Mouse (Mus musculus) regulatory T cell (primary cell): ENCODE measurements around the gene Fgfr2.

Experiments used
- in situ Hi-C: fragments of 300-600 bp; cut with MboI, MseI; formaldehyde crosslinking; loops from one replicate; pipeline ENCODE4 v1.15.1; 2025; ENCODE audit warnings: high pct_unique_total_duplicates

The Fgfr2 gene

GRCm38 (mm10) chr7:130719931-130720598 is 2403.1 kb downstream of the Fgfr2 start:
- in situ Hi-C loops, result loop anchor here (10.0 kb wide), 1 partner anchor 1195 kb away; no protein-coding TSS in a partner anchor

DNA sequence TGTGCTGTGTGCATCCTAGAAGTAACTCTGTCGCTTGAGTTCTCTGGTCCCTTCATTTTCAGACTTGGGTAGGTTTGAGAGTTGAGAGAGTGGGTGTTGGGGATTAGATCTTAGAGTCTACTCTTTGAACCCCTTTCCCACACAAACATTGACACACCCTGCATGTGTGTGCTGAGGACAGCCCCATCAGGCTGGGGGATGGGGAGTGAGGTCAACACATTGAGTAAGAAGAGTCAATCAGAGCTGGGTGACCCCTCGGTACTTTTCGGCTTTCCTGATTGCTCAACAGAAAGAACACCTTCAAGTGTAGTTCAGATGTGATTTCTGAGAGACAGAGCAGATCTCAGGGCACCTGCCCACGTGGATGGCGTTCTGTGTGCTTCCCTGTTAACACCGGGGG is 2406.2 kb downstream of the Fgfr2 start:
- in situ Hi-C loops, result loop anchor here (10.0 kb wide), 1 partner anchor 1192 kb away; no protein-coding TSS in a partner anchor

DNA sequence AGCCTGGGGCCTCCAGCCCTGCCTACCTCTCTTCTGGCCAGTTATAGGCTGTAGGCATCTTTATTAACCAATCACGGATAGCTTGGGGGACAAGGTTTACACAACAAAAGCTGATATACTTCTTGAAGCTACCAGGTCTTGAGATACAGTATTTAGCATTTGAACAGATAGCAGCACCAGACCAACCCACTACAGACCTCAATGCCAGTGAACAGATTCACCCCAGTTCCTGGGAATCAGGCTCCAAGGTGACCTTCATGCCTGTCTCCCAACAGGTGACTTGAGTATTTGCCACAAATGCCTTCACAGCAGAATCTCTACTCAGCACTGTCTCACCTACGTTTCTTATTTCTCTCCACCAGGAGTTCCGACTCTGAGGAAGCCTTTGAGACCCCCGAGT is 2406.8 kb downstream of the Fgfr2 start:
- in situ Hi-C loops, result loop anchor here (10.0 kb wide), 1 partner anchor 1192 kb away; no protein-coding TSS in a partner anchor

DNA sequence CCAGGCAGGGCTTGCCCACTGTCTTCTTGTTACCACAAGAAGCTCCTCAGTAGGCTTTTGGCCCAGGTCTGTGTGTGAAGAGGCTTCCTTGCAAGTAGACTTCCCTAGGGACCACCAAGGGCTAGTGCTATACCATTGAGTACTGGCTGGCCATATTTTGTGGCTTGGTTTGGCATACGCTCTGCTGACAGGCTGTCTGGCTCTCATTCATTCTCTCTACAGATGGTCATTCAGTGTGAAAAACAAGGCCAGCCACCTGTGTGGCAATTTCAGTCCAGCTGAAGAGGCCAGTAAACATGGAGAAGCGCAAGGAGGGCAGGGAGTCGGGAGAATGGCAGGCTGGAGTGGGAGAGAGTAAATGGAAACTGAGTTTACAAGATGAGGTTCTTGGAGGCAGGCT is 2407.7 kb downstream of the Fgfr2 start:
- in situ Hi-C loops, result loop anchor here (10.0 kb wide), 1 partner anchor 1191 kb away; no protein-coding TSS in a partner anchor

GRCm38 (mm10) chr7:130713319-130713718 is 2409.8 kb downstream of the Fgfr2 start:
- in situ Hi-C loops, result loop anchor here (10.0 kb wide), 1 partner anchor 1189 kb away; no protein-coding TSS in a partner anchor

GRCm38 (mm10) chr7:130711851-130712250 is 2411.3 kb downstream of the Fgfr2 start:
- in situ Hi-C loops, result loop anchor here (10.0 kb wide), 1 partner anchor 1187 kb away; no protein-coding TSS in a partner anchor

DNA sequence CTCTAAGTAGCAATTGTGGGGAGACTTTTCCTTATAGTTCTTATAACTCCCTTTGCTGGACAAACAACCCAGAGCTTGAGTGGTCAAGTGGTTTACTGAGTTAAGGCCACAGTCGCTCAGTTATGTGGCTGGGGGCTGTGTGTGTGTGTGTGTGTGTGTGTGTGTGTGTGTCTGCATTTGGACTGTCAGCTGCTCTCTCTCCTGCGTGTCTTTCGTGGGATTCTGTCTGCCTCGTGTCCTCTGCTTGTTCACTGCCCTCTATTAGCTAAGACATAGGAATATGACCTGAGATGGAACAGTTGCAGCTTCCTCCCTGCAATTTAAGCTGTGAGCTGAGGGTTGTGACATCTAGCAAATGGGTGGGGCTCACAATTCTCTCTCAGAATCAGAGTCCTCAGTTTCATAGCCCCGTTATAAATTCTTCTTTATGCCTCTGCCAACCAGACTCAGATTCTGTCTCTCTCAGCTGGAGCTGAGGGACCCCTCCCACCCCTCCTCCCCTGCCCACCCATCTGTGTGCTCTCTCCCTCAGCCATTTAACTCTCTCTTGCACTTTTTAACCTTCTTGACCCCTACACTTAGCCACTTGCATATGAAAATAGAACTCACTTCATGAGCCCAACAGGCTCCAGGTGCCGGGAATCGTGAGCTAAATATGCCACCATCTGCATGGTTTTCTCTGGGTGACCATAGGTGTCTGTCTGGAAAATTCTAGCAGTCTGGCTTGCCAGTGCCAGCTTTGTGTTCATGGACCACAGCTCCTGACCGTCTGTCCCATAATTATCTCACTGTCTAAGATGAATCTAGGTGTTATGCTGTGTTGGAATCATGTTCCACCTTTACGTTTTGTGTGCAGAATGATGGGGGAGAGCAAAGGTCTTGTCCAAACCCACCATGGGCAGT is 2413.5 kb downstream of the Fgfr2 start:
- in situ Hi-C loops, result loop anchor here (10.0 kb wide), 1 partner anchor 1185 kb away; no protein-coding TSS in a partner anchor

DNA sequence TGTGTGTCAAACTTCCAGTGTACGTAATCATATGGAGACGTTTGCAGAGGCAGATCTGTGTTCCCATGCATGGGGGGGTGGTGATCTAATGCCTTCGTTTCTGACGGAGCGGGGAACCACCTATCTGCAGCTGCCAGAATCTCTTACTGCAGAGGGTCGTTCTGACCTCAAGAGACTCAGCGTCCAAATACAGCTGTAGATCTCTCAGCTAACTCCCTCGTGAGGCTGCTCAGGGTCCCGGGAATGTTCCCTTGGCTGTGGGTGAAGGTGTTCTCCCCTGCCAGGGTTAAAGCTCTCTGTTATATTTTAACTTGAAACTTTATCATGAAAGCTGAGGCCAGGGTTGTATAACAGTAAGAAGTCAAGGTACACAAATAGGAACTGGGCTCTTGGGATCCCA is 2414.2 kb downstream of the Fgfr2 start:
- in situ Hi-C loops, result no loop called here

DNA sequence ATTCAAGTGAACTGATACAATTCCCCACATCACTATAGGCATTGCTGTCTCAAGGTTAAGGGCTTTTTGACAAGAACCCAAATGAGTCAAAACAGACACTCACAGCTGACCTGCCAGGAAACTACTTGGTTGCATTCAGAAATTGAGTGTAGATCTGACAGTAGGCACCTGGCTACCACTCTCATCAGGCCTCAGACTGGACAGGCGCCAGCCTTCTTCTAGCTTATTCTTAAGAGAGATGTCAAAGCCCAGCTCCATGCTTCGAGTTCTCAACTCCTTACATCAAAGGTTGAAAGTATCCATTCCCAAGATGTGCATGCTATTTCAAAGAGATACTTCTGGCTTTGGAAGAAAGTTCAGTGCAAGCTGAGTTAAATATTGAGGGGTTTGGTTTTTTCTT is 2417.9 kb downstream of the Fgfr2 start:
- in situ Hi-C loops, result no loop called here

GRCm38 (mm10) chr7:130701336-130701735 is 2421.8 kb downstream of the Fgfr2 start:
- in situ Hi-C loops, result no loop called here

DNA sequence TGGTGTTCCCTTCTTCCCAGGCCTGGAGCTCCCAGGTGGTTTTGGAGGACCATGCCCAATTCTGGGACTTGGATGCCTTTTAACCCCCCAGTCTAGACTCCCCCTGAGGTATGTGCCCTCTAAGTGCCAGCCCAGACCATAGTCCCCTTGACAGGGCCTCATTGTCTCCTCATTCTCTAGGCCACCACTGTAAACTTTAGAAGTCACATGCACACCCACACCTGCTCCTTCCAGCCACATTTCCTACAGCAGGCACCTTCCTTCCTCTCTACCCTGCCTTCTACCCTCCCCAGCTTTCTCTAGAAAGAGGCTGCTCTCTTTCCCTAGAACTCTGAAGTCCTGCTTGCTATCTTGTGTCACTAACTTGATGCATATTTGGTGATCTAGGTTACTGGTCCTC is 2424.7 kb downstream of the Fgfr2 start:
- in situ Hi-C loops, result no loop called here

GRCm38 (mm10) chr7:130696347-130697234 is 2426.6 kb downstream of the Fgfr2 start:
- in situ Hi-C loops, result no loop called here

- in situ Hi-C loops, result no loop called here
Measured at GRCm38 (mm10) chr7:130695669-130696338, 2427.3 kb downstream of the Fgfr2 start.

GRCm38 (mm10) chr7:130693800-130694193 is 2429.4 kb downstream of the Fgfr2 start:
- in situ Hi-C loops, result no loop called here

DNA sequence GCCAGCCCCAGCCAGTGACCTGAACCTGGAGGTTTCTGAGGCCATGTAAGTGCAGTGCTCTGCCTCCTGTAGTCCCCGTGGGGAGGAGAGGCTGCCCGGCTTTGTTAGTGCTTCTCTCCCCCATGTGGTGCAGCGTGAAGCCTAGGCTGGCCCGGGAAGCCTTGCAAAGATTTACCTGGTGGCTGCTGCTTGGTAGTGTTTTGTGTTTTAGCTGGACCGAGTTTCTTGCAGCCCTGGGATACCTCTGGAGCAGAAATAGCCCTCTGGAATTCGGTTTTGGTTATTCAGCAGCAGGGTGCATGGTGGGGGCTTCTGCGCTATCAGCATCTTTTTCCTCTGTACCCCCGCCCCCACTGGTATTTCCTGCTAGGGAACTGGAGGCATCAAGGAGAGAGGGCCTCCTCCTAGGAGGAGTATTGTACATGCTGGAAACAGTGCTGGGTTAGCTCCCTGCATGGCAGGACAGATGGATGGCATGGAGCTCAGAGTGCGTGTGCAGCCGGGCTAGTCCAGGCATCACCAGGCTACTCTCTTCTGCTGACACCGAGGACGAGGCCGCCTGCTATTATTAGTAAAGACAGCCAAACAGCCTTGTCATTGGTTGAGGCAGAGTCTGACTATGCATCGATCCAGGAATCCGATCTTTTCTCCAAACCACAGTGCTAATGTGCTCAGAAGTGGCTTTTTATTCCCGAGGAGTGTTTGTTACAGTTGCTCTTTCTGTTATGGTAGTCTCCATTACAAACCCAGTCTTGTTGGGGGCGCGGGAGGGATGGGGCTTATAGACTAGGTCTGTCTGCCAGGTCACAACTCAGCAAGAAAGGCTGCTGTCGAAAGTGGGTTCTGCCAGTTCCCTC is 2430.0 kb downstream of the Fgfr2 start:
- in situ Hi-C loops, result no loop called here

DNA sequence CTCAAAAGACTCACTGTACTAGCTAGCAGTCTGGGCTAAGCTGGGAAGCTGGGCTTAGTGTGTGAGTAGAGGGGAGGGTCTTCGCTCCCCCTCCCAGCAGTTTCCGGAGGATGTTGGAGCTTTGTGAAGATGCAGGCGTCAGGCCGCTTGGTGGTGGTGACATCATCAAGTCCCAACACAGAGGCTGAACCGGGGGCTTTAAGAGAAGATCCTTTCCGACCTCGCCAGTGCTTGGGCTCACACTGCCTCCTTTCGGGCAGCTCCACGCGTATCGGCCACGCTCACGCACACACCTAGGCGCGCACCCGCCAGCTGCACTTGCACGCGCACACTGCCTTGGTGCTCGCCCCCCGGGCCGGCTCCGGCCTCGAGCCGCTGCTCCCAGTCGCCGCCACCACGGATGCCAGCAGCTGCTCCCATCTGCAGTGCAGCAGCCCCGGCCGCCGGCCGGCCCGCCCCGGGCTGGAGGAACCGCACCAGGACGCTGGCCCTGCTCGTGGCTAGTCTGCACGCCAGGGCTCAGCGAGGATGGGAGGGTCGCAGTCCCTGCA is 2430.7 kb downstream of the Fgfr2 start:
- in situ Hi-C loops, result no loop called here

DNA sequence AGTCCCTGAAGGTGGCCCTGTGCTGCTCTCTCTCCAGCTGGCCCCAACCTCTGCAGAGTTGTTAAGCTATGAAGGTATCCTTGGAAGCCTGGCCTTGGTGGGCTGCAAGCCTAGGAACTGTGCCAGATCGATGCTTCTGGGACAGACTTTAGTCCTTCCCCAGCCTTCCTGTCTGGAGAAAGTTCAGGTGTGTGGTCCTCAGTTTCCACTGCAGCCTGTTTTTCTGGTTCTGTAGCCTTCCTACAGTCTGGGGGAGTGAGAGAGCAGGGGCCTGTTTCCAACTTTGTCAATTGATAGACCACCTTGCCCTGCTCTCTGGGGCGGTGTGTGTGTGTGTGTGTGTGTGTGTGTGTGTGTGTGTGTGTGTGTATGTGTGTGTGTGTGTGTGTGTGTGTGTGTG is 2431.2 kb downstream of the Fgfr2 start:
- in situ Hi-C loops, result no loop called here

GRCm38 (mm10) chr7:130690869-130691268 is 2432.3 kb downstream of the Fgfr2 start:
- in situ Hi-C loops, result no loop called here

GRCm38 (mm10) chr7:130688601-130689000 is 2434.5 kb downstream of the Fgfr2 start:
- in situ Hi-C loops, result no loop called here

- in situ Hi-C loops, result no loop called here
Measured at GRCm38 (mm10) chr7:130681798-130682197, 2441.4 kb downstream of the Fgfr2 start.
